Mouse (Mus musculus) lung, adult 2 months (tissue): ENCODE measurements around the gene Syt15.

ENCODE experiments used
- CTCF ChIP-seq: fragments of 200-500 bp; IDR thresholded peaks from 2 replicates; pipeline ENCODE4 v1.5.1; 2011; ENCODE audit warnings: mild to moderate bottlenecking, low read length, control low read depth; ENCODE audit not compliant: insufficient read depth
- POLR2A ChIP-seq: fragments of 200-500 bp; IDR thresholded peaks from 2 replicates; pipeline ENCODE4 v1.6.1; 2011; ENCODE audit warnings: low read depth, mild to moderate bottlenecking, control low read depth, low read length, borderline replicate concordance; ENCODE audit errors: extremely low read depth

- TF ChIP-seq POLR2A (no peak), CTCF (no peak)
These were observed 7.2 kb downstream of the Syt15 start for GRCm38 (mm10) chr14:34226566-34226965.
